Mouse (Mus musculus): ENCODE data around the gene Olfr31. TPM values are rescaled to one million over a fixed set of nuclear protein-coding genes. Genes with fewer than 3 reads are reported as not detected.

Gene Olfr31
- total RNA-seq, 2 experiments from 2014 or later: not detected

- no peak for ATAC-seq (replicated peaks; ENCODE audit: low FRiP score, low TSS enrichment, poor library complexity, severe bottlenecking)
These were observed 31.3 kb downstream of the Olfr31 start for GRCm38 (mm10) chr14:14353740-14354510.

- ATAC-seq (replicated peaks; ENCODE audit: low FRiP score, low TSS enrichment, poor library complexity, severe bottlenecking): no peak
These were observed 32.1 kb downstream of the Olfr31 start for GRCm38 (mm10) chr14:14354511-14355359.

GRCm38 (mm10) chr14:14355360-14355646, 32.7 kb downstream of the Olfr31 start:
- no peak for ATAC-seq (replicated peaks; ENCODE audit: low FRiP score, low TSS enrichment, poor library complexity, severe bottlenecking)

Other genes with a start within 250 kb of the Olfr31 start
- gene Psmd6, start 201.8 kb upstream of the Olfr31 start, total RNA-seq (2014; fragmentation: Nextera tagmentation): 154 and 175 TPM in 2 replicates
- gene Psmd6, start 201.8 kb upstream of the Olfr31 start, total RNA-seq (2017): 296 and 300 TPM in 2 replicates
- gene Olfr720, start 136.0 kb upstream of the Olfr31 start, total RNA-seq (2014; fragmentation: Nextera tagmentation): not detected in 2 replicates
- gene Olfr720, start 136.0 kb upstream of the Olfr31 start, total RNA-seq (2017): not detected in 2 replicates
- 5.0 and 5.9 TPM in 2 replicates for gene Il3ra, start 23.4 kb downstream of the Olfr31 start, total RNA-seq (2014; fragmentation: Nextera tagmentation)
- gene Il3ra, start 23.4 kb downstream of the Olfr31 start, total RNA-seq (2017): 5.9 TPM in 1 of 2 replicates, not detected in the other
- not detected in 2 replicates for gene Olfr721-ps1, start 78.5 kb downstream of the Olfr31 start, total RNA-seq (2014; fragmentation: Nextera tagmentation)
- gene Olfr721-ps1, start 78.5 kb downstream of the Olfr31 start, total RNA-seq (2017): not detected in 2 replicates

All from megakaryocyte-erythroid progenitor cell, adult 5-6 weeks (primary cell).